Mouse (Mus musculus): Measurements from ENCODE around the gene Gpr107. TPM values are rescaled to one million over a fixed set of nuclear protein-coding genes. Genes with fewer than 3 reads are reported as not detected.

The Gpr107 gene
- polyA plus RNA-seq, 1 experiment from 2014 or later = 27.8 TPM

DNA sequence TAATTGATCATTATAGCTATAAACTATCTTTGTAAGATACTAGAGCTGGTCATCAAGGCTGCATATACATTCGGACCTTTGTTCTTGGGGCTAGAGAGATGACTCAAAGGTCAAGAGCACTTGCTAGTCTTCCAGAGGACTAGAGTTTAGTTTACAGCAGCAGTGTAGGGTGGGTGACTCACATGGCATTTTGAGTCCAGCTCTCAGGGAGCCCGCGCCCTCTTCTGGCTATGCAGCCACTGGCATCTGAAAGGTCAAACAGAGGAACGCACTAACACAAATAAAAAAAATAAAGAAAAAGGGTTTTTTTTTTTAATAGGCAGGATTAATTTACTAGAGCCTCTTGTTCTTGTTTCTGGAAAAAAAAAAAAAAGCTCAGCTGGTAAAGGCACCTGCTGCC is 57.4 kb downstream of the Gpr107 start:
- H3K36me3 ChIP-seq (ENCODE audit: control insufficient read depth, insufficient read depth, low read length) = no peaks in the 10 kb centered on the region
- H3K27me3 ChIP-seq (ENCODE audit: control insufficient read depth, insufficient read depth, low read length) = no peaks in the 10 kb centered on the region
- peaks cover 11% of the 10 kb centered on the region for H3K4me1 ChIP-seq (ENCODE audit: control insufficient read depth, insufficient read depth, low read length)
- no peak for DNase-seq (ENCODE audit: low spot score, missing footprints)
- 89% methylated on average over 4 of the region's 4 CpGs for WGBS
- no peaks in the 10 kb centered on the region for H3K9me3 ChIP-seq (ENCODE audit: control insufficient read depth, low read length)
- ATAC-seq (ENCODE audit: low FRiP score) = no peak
- H3K9ac ChIP-seq (ENCODE audit: low read length) = no peak overlapping the region
- no peak overlapping the region for H3K27ac ChIP-seq (ENCODE audit: low read depth, low read length)
- no peak overlapping the region for H3K4me3 ChIP-seq (ENCODE audit: low read depth, low read length)
- H3K4me2 ChIP-seq = no peak overlapping the region

DNA sequence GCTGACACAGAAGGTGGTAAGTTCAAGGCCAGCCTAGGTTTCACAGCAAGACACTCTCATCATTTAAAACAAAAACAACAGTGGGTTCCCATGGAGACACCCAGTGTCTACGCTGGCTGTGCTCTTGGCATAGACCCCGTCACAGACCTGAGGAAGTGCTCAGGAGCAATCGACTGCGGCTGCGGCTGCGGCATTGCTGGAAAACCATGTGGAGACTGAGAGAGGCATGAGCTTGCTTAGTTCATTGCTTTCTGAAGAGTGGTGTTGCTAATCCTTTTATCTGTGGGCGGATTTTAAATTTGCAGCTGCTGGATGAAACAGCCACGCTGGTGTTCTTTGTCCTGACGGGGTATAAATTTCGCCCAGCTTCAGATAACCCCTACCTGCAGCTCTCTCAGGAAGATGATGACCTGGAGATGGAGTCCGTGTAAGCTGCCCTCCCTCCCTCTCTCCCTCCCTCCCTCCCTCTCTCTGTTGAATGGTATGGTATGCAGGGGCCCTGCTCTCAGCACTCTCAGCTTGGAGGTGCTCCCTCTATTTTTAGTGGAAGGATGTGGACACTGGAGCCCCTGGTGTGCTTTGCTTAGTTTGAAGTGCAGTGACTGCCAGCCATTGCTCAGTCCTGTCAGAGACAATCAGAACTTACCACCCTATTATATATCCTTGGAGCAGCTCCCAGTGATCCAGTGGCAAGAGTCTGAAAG is 58.2 kb downstream of the Gpr107 start:
- H3K9ac ChIP-seq (ENCODE audit: low read length) = no peak overlapping the region
- peaks cover 11% of the 10 kb centered on the region for H3K4me1 ChIP-seq (ENCODE audit: control insufficient read depth, insufficient read depth, low read length)
- H3K4me3 ChIP-seq (ENCODE audit: low read depth, low read length) = no peak overlapping the region
- peak overlapping the region; percentile 20; the same call in 1 of the 2 replicates for H3K27ac ChIP-seq (ENCODE audit: low read depth, low read length)
- DNase-seq (ENCODE audit: low spot score, missing footprints) (no peak), ATAC-seq (ENCODE audit: low FRiP score) (peak; percentile 52; the same call in 1 of the 2 replicates)
- 0 out of 2 replicates have a peak, but pooled peaks cover under 1% of the 10 kb centered on the region for H3K36me3 ChIP-seq (ENCODE audit: control insufficient read depth, insufficient read depth, low read length)
- WGBS = 33% methylated on average over 11 of the region's 11 CpGs
- H3K27me3 ChIP-seq (ENCODE audit: control insufficient read depth, insufficient read depth, low read length) = no peaks in the 10 kb centered on the region
- H3K4me2 ChIP-seq = no peak overlapping the region
- no peaks in the 10 kb centered on the region for H3K9me3 ChIP-seq (ENCODE audit: control insufficient read depth, low read length)

DNA sequence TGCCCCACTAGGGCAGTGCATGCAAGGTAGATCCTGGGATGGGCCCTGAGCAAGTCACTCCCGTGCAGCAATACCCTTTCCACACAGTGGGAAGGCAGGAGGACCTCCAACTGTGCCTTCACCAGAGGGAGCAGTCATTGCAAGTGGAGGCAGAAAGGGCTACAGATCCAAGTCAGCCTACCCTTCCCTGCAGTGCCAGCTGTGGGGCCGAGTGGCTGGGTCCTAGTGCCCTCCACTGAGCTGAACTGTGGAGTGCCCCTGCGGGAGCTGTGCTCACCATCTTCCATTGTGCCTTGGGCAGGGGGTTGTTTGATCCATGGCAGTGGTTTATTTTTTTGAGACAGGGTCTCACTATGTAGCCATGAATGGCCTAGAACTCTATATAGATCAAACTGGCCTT is 59.1 kb downstream of the Gpr107 start:
- H3K27me3 ChIP-seq (ENCODE audit: control insufficient read depth, insufficient read depth, low read length) = no peaks in the 10 kb centered on the region
- DNase-seq (ENCODE audit: low spot score, missing footprints) = no peak
- ATAC-seq (ENCODE audit: low FRiP score) = no peak
- peaks cover 11% of the 10 kb centered on the region for H3K4me1 ChIP-seq (ENCODE audit: control insufficient read depth, insufficient read depth, low read length)
- H3K27ac ChIP-seq (ENCODE audit: low read depth, low read length) = no peak overlapping the region
- WGBS = 45% methylated on average over 3 of the region's 3 CpGs
- no peak overlapping the region for H3K4me3 ChIP-seq (ENCODE audit: low read depth, low read length)
- H3K9ac ChIP-seq (ENCODE audit: low read length) = no peak overlapping the region
- H3K36me3 ChIP-seq (ENCODE audit: control insufficient read depth, insufficient read depth, low read length) = 0 out of 2 replicates have a peak, but pooled peaks cover 2% of the 10 kb centered on the region
- H3K4me2 ChIP-seq = no peak overlapping the region
- no peaks in the 10 kb centered on the region for H3K9me3 ChIP-seq (ENCODE audit: control insufficient read depth, low read length)

DNA sequence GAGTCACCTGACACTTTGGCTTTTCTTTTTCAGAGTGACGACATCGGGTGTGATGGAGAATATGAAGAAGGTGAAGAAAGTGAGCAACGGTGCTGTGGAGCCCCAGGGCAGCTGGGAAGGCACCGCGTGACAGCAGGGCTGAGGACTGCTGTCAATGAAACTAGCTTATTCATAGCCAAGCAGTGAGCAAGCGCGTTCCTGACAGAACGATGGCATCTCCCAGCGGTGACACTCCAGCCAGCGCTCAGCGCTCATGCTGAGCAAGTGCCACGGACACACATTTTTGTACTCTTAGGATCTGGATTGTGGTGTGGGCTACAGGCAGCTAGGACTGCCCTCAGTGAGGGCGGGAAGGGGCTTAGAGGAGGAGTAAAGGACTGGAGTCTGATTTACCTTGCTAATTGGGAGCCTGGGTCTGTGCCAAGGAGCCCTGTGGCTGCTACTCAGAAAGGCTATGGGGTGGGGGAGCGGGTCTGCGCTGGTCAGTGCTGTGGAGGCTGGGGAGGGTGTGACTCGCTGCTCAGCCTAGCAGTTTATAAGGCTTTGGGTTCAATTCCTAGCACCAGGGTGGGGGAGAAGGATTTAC is 62.2 kb downstream of the Gpr107 start:
- no peak overlapping the region for H3K4me2 ChIP-seq
- WGBS = 88% methylated on average over 16 of the region's 16 CpGs
- H3K9me3 ChIP-seq (ENCODE audit: control insufficient read depth, low read length) = no peaks in the 10 kb centered on the region
- H3K27me3 ChIP-seq (ENCODE audit: control insufficient read depth, insufficient read depth, low read length) = no peaks in the 10 kb centered on the region
- H3K27ac ChIP-seq (ENCODE audit: low read depth, low read length) = no peak overlapping the region
- DNase-seq (ENCODE audit: low spot score, missing footprints) (no peak), ATAC-seq (ENCODE audit: low FRiP score) (no peak)
- H3K4me3 ChIP-seq (ENCODE audit: low read depth, low read length) = no peak overlapping the region
- peaks cover 8% of the 10 kb centered on the region for H3K4me1 ChIP-seq (ENCODE audit: control insufficient read depth, insufficient read depth, low read length)
- 0 out of 2 replicates have a peak, but pooled peaks cover 2% of the 10 kb centered on the region for H3K36me3 ChIP-seq (ENCODE audit: control insufficient read depth, insufficient read depth, low read length)
- no peak overlapping the region for H3K9ac ChIP-seq (ENCODE audit: low read length)

DNA sequence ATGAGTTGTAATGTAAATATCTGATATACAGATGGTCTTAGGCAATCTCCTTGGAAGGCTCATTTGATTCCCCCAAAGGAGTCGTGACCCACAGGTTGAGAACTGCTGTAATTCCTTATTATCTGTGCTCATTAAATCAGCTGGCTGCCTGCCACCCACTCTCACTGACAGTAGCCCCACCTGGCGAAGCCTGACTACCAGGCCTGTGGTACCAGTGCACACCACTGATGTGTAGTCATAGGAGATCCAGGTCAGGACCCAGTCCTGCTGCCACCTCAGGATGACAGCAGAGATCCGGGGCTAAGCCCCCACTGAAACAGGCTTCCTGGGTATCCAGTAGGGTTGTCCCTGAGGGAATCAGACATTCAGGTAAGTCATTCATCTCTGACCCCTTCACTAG is 66.5 kb downstream of the Gpr107 start:
- 85% methylated on average over 3 of the region's 3 CpGs for WGBS
- Histone ChIP-seq H3K4me2 (no peak overlapping the region), H3K9me3 (ENCODE audit: control insufficient read depth, low read length) (no peaks in the 10 kb centered on the region), H3K9ac (ENCODE audit: low read length) (no peak overlapping the region), H3K36me3 (ENCODE audit: control insufficient read depth, insufficient read depth, low read length) (0 out of 2 replicates have a peak, but pooled peaks cover 2% of the 10 kb centered on the region), H3K4me1 (ENCODE audit: control insufficient read depth, insufficient read depth, low read length) (no peaks in the 10 kb centered on the region), H3K27me3 (ENCODE audit: control insufficient read depth, insufficient read depth, low read length) (no peaks in the 10 kb centered on the region), H3K27ac (ENCODE audit: low read depth, low read length) (no peak overlapping the region), H3K4me3 (ENCODE audit: low read depth, low read length) (no peak overlapping the region)
- DNase-seq (ENCODE audit: low spot score, missing footprints) (no peak), ATAC-seq (ENCODE audit: low FRiP score) (no peak)

DNA sequence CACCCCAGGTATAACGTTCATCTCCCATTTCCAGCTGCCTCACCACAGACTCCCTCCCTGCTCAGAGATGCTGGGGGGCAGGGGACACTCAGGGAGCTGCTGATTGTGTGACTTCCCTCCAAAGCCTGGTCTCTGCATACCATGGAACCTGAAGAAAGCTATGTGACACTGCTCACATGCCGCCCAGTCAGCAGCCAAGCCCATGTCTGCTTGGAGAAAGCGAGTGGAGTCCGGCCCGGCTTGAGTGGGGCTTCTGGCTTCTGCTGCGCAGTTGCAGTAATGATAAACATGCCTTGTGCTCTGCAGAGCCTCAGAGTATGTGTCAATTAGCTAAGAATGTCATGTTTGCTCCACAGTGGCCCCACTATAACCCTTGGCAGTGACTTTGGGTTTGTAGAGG is 67.4 kb downstream of the Gpr107 start:
- no peak for DNase-seq (ENCODE audit: low spot score, missing footprints)
- WGBS = 86% methylated on average over 6 of the region's 6 CpGs
- H3K36me3 ChIP-seq (ENCODE audit: control insufficient read depth, insufficient read depth, low read length) = 0 out of 2 replicates have a peak, but pooled peaks cover 2% of the 10 kb centered on the region

DNA sequence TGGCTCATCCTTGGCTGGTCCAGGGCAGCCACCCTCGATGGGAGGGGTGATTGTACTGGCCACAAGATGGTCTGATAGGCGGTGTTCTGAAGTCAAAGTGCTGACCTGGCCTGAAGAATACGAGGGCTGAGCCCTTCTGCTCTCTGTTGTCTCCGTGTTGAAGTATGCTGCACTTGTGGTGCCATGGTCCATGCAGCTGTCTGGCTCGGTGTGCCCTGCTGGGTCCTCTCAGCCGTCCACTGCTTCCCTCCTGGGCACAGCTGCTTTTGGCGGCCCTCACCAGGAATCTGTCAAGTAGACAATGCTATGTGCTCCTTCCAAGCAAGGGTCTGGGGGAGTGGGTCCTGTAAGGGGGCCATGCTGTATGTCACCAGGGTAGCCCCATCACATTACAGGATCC is 68.7 kb downstream of the Gpr107 start:
- no peaks in the 10 kb centered on the region for H3K4me1 ChIP-seq (ENCODE audit: control insufficient read depth, insufficient read depth, low read length)
- no peak overlapping the region for H3K9ac ChIP-seq (ENCODE audit: low read length)
- no peak for ATAC-seq (ENCODE audit: low FRiP score)
- no peaks in the 10 kb centered on the region for H3K27me3 ChIP-seq (ENCODE audit: control insufficient read depth, insufficient read depth, low read length)
- H3K36me3 ChIP-seq (ENCODE audit: control insufficient read depth, insufficient read depth, low read length) = no peaks in the 10 kb centered on the region
- no peak overlapping the region for H3K4me3 ChIP-seq (ENCODE audit: low read depth, low read length)
- no peak overlapping the region for H3K27ac ChIP-seq (ENCODE audit: low read depth, low read length)
- no peaks in the 10 kb centered on the region for H3K9me3 ChIP-seq (ENCODE audit: control insufficient read depth, low read length)
- DNase-seq (ENCODE audit: low spot score, missing footprints) = no peak
- H3K4me2 ChIP-seq = no peak overlapping the region
- WGBS = 76% methylated on average over 7 of the region's 7 CpGs

More for the DNA sequence above, 67.4 kb downstream of the Gpr107 start:
- H3K9ac ChIP-seq (ENCODE audit: low read length) = no peak overlapping the region
- H3K4me2 ChIP-seq = no peak overlapping the region
- ATAC-seq (ENCODE audit: low FRiP score) = no peak
- H3K27ac ChIP-seq (ENCODE audit: low read depth, low read length) = no peak overlapping the region
- H3K9me3 ChIP-seq (ENCODE audit: control insufficient read depth, low read length) = no peaks in the 10 kb centered on the region
- no peaks in the 10 kb centered on the region for H3K27me3 ChIP-seq (ENCODE audit: control insufficient read depth, insufficient read depth, low read length)
- H3K4me3 ChIP-seq (ENCODE audit: low read depth, low read length) = no peak overlapping the region
- H3K4me1 ChIP-seq (ENCODE audit: control insufficient read depth, insufficient read depth, low read length) = no peaks in the 10 kb centered on the region

DNA sequence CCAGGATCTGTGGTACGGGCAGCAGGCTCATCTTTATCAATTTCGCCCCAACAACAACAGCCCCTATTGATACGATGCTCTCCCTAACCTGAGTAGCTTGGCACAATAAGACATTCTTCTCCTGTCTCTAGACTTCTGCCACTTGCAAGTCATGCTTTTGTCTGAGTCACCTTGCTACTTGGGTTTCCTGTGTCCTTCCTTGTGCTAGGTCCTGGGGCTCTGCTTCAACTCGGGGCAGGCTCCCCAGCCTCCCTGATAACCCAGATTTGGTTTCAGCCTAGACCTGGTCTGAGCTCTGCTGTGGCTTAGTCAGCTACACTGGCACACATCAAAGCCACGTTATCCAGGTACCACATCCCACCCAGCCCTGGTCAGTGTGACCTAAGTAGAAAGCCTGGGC is 69.5 kb downstream of the Gpr107 start:
- Histone ChIP-seq H3K9ac (ENCODE audit: low read length) (no peak overlapping the region), H3K4me3 (ENCODE audit: low read depth, low read length) (no peak overlapping the region), H3K4me2 (no peak overlapping the region), H3K36me3 (ENCODE audit: control insufficient read depth, insufficient read depth, low read length) (no peaks in the 10 kb centered on the region), H3K9me3 (ENCODE audit: control insufficient read depth, low read length) (no peaks in the 10 kb centered on the region), H3K27me3 (ENCODE audit: control insufficient read depth, insufficient read depth, low read length) (no peaks in the 10 kb centered on the region), H3K27ac (ENCODE audit: low read depth, low read length) (no peak overlapping the region), H3K4me1 (ENCODE audit: control insufficient read depth, insufficient read depth, low read length) (no peaks in the 10 kb centered on the region)
- 86% methylated on average over 5 of the region's 5 CpGs for WGBS
- DNase-seq (ENCODE audit: low spot score, missing footprints) = no peak
- ATAC-seq (ENCODE audit: low FRiP score) = no peak

DNA sequence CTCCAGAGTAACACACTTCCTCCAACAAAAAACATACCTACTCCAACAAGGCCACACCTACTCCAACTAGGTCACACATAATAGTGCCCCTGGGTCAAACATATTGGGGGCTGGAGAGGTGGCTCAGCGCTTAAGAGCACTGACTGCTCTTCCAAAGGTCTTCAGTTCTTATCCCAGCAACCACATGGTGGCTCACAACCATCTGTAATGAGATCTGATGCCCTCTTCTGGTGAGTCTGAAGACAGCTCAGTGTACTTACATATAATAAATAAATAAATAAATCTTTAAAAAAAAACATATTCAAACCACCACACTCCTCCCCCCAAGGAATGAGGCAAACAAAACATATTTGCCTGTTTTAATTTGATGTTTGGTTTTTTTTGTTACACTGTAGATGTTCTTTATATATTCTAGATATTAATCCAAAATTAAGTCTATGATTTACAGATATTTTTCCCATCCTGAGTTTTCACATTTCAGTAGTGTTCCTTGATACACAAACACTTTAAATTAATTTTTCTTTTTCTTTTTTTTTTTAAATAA is 76.7 kb downstream of the Gpr107 start:
- Histone ChIP-seq H3K4me1 (ENCODE audit: control insufficient read depth, insufficient read depth, low read length) (no peaks in the 10 kb centered on the region), H3K9ac (ENCODE audit: low read length) (no peak overlapping the region), H3K4me3 (ENCODE audit: low read depth, low read length) (no peak overlapping the region), H3K9me3 (ENCODE audit: control insufficient read depth, low read length) (no peaks in the 10 kb centered on the region), H3K36me3 (ENCODE audit: control insufficient read depth, insufficient read depth, low read length) (no peaks in the 10 kb centered on the region), H3K4me2 (no peak overlapping the region), H3K27me3 (ENCODE audit: control insufficient read depth, insufficient read depth, low read length) (no peaks in the 10 kb centered on the region), H3K27ac (ENCODE audit: low read depth, low read length) (no peak overlapping the region)
- WGBS = 34% methylated on average over 1 of the region's 1 CpGs
- DNase-seq (ENCODE audit: low spot score, missing footprints) = no peak
- no peak for ATAC-seq (ENCODE audit: low FRiP score)
